Mouse (Mus musculus): ENCODE results near the gene Gm6882. TPM values are rescaled to one million over a fixed set of nuclear protein-coding genes. Genes with fewer than 3 reads are reported as not detected.
"Not testable (repeated sequence)": the region's sequence is repeated elsewhere in the genome, so short reads cannot be mapped to it uniquely, and the experiment has no call there.

Gm6882 gene
- polyA plus RNA-seq (2015; fragmentation: Nextera tagmentation; extraction: Ambion mirVana), result not detected in 2 replicates

GRCm38 (mm10) chr7:21432645-21433044 is at the start of gene Gm6882:
Gene Gm6882 (minus strand): TSS chr7:21432745.
- WGBS, result 42% methylated on average over 1 of the region's 1 CpGs
- H3K27me3 ChIP-seq; H3K9me3 ChIP-seq; H3K4me3 ChIP-seq; H3K4me2 ChIP-seq; H3K4me1 ChIP-seq; H3K36me3 ChIP-seq; ATAC-seq (ENCODE audit: insufficient number of reproducible peaks, low FRiP score, low TSS enrichment, low read depth); H3K27ac ChIP-seq; H3K9ac ChIP-seq: not testable (repeated sequence)

Other genes starting within 250 kb of the Gm6882 start
- not detected in 2 replicates for gene Gm5157, start 242.3 kb downstream of the Gm6882 start, polyA plus RNA-seq (2015; fragmentation: Nextera tagmentation; extraction: Ambion mirVana)
- gene Vmn1r124, start 172.1 kb downstream of the Gm6882 start, polyA plus RNA-seq (2015; fragmentation: Nextera tagmentation; extraction: Ambion mirVana), result not detected in 2 replicates
- gene Vmn1r125, start 160.6 kb downstream of the Gm6882 start, polyA plus RNA-seq (2015; fragmentation: Nextera tagmentation; extraction: Ambion mirVana), result not detected in 2 replicates
- gene Vmn1r126, start 131.3 kb downstream of the Gm6882 start, polyA plus RNA-seq (2015; fragmentation: Nextera tagmentation; extraction: Ambion mirVana), result not detected in 2 replicates
- not detected in 2 replicates for gene Vmn1r127, start 112.9 kb downstream of the Gm6882 start, polyA plus RNA-seq (2015; fragmentation: Nextera tagmentation; extraction: Ambion mirVana)
- gene Vmn1r128, start 83.4 kb downstream of the Gm6882 start, polyA plus RNA-seq (2015; fragmentation: Nextera tagmentation; extraction: Ambion mirVana), result not detected in 2 replicates
- gene Vmn1r129, start 71.5 kb downstream of the Gm6882 start, polyA plus RNA-seq (2015; fragmentation: Nextera tagmentation; extraction: Ambion mirVana), result not detected in 2 replicates
- gene Vmn1r130, start 79.0 kb upstream of the Gm6882 start, polyA plus RNA-seq (2015; fragmentation: Nextera tagmentation; extraction: Ambion mirVana), result not detected in 2 replicates
- not detected in 2 replicates for gene Vmn1r131, start 113.3 kb upstream of the Gm6882 start, polyA plus RNA-seq (2015; fragmentation: Nextera tagmentation; extraction: Ambion mirVana)
- not detected in 2 replicates for gene Vmn1r132, start 181.3 kb upstream of the Gm6882 start, polyA plus RNA-seq (2015; fragmentation: Nextera tagmentation; extraction: Ambion mirVana)

Measured in limb, embryonic 15.5 days (tissue).